Mouse (Mus musculus) C2C12 (cell line): ENCODE results near the gene Prtn3.

Source experiments
- MYOD1 ChIP-seq: IDR thresholded peaks from one replicate; pipeline ENCODE4 v1.6.1; 2011; ENCODE audit warnings: low read depth; ENCODE audit not compliant: control insufficient read depth, insufficient read length
- USF1 ChIP-seq: IDR thresholded peaks from one replicate; pipeline ENCODE4 v1.6.1; 2011; ENCODE audit warnings: low read depth, mild to moderate bottlenecking, control low read depth, moderate library complexity

- TF ChIP-seq MYOD1 (no peak), USF1 (no peak)
Measured at GRCm38 (mm10) chr10:79859116-79859515, 15.2 kb upstream of the Prtn3 start.
